Mouse (Mus musculus) thymus, adult 18-20 months (tissue): ENCODE results near the gene Ckmt2.

Source experiments
- DNase-seq, 2 experiments: peaks; one replicate each; pipeline ENCODE4 v3.0.0; 2022; ENCODE audit warnings: mixed read lengths in 2 of 2

Ckmt2 gene

DNA sequence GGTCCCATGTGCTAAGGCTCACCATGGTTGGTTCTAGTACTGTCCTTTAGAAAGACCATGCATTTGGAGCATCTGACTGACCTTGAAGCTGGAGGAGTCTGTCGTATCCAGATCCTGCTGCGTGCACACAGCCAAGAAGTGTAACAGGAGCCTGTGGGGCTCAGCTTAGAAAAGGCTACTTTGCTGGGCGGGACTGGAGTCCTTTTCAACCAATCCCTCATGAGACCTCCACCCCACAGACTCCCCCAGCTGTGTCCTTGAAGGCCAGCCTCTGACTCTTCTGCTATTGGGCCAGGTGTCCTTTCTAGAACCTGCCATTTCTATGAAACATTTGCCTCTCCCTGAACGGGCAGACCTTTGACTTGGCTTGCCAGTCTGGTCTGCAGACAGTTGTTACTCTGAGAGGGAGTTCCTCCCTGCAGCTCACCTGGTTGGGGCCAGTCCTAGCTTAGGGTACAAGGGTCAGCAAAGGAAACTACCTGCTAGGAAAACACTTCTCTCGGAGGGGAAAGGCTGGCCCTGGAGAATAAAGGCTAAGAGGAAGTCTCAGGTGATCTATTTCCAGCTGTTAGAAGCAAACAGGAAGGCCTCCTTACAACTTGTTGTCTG, at the start of gene Ckmt2:
TSS of gene Ckmt2 (minus strand) at position 145 of the 609 bp plus-strand sequence.
- DNase-seq, result no peak

DNA sequence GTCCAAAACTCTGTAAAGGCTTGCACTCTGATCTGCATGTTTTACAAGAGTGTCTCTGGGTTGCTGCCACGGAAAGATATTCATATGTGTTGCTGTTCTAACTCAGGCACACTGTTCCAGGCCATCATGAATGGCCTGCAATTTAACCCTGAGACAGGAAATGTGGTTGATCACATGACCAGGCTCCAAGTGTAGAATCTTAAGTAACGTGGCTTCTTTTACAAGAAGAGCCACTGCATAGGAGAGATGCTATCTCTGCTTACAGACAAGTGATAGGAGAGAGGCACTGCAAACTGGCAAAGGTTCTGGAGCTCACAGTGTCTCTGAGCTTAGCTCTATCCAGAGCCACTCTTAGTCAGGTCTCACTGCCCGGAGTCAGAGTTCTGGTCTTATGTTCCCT, 44.3 kb upstream of the Ckmt2 start:
- DNase-seq, result no peak

DNA sequence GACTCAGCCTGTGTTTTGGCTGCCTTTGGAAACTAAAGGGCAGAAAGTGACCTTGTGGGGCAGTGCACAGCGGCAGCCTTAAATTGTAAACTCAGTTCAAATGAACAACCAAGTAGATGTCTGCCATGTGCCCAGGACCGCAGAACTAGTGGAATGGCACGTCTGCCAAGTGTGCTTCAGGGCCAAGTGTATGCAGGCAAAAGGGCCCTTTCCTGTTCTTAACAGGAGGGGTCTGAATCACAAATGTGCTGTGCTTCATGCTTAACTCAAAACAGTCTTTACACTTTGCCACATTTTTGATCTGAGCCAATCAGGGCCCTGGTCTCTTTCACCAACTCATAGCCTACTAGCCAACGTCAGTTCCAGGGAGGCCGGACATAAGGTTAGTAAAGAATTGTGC, 42.1 kb upstream of the Ckmt2 start:
- no peak for DNase-seq

DNA sequence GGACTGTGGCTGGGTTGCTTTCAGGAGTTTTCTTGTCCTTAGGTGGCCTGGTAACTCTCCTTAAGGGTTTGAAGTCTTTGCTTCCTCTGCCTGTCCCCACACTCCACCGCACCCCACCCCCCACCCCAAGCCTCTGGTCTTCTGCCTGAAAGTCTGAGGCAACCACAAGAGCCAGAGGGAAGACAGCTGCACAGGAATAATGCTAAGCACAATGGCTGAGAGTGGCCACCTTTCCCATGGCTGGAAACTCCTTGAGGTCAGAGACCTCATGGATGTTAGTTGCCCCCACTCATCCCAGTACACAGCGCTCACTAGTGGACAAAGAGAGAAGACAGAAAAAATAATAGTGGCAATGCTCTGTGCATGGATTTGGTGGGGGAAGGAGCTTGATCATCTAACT, 41.1 kb upstream of the Ckmt2 start:
- no peak for DNase-seq

DNA sequence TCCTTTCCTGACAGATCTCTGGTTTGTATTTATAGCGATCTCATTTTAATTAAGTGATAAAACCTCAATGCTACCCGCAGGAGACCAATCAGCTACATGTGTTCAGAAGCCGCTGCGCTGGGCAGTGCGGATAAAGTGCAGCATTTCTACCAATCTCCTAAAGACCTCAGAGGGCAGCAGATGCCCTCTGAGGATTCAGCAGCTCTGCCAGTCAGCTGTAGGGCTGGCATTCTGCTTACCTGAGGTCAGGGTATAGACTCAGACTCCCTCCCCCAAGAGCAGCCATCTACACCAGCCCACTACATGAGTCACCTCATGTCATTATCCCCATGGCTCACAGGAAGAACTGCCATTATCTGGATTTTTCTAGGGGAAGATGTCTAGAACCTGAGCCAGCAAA, 39.6 kb upstream of the Ckmt2 start:
- no peak for DNase-seq

DNA sequence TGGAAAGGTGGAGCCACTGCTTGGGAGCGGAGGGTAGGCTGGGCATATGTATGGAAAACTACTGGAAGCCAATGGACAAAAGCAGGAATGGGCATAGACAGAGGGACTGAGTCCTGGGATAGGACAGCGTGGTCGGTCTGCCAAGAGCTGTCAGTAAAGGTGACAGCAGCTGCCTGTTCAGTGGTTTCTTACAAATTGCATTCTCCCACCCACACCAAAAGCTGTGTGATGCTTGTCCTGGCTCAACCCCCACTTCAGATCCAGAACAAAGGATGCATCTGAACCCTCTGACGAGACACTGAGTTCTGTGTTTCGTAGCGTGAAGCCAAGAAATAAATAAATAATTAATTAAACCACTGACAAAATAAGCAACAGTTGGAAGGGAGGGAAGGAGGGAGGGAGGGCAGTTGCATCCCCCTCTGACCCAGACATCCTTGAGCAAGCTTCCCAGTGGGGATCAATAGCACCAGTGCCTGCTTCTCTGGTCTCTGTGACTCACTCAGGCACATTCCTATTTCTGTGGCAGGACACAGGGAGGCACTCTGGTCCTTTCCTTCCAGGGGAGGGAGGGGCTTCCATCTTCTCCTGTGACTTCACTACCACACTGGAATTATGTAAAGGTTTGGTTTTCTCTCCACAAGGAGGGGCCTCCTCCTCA, 39.0 kb upstream of the Ckmt2 start:
- DNase-seq, result no peak

DNA sequence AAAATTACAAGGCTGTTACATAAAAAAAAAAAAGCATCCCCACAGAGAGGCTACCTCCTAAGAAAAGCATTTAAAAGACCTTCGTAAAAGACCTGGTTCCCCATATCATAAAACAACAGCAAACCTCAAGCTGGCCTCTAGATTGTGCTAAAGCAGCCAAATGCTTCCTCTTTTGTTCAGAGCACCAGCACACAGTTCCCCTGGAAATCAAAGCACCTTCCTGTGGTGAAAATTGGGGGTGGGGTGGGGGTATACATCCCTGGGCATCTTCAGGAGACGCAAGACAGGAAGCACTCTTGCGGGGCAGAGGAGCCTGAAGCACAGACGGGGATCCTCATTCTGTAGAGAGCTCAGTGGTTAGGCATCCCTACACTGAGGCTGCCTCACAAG, 38.5 kb upstream of the Ckmt2 start:
- DNase-seq, result no peak

DNA sequence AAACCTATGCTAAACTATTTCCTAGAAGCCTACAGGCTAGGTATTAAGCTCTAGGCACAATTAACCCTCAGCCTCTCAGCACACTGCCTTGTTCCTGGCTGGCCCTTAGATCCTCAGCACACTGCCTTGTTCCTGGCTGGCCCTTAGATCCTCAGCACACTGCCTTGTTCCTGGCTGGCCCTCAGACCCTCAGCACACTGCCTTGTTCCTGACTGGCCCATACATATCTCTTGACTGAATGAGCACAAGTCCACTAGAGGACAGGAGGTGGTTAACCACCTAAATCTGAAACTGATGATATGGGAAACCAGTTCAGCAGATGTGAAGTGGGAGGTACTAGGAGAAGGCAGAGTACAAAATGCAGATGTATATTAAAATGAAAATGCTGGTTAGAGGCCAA, 35.0 kb upstream of the Ckmt2 start:
- DNase-seq, result no peak

DNA sequence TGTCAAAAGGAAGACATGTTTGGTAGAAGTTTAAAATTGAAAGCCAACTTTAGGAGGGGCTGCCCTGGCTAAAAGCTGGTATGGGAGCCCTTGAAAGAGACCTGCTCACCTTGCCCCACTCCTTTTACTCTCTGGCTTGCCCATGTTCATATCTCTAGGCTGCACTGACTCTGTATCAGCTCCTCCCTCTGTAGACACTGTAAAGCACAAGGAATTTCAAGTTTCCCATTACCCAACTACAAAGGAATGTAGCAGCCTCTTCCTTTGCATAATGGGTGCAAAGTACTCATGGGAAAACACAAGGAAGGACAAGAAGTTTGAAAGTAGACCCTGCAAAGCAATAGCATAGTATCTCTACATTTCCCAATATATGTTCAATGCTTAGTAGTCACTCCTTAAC, 34.5 kb upstream of the Ckmt2 start:
- DNase-seq, result no peak

DNA sequence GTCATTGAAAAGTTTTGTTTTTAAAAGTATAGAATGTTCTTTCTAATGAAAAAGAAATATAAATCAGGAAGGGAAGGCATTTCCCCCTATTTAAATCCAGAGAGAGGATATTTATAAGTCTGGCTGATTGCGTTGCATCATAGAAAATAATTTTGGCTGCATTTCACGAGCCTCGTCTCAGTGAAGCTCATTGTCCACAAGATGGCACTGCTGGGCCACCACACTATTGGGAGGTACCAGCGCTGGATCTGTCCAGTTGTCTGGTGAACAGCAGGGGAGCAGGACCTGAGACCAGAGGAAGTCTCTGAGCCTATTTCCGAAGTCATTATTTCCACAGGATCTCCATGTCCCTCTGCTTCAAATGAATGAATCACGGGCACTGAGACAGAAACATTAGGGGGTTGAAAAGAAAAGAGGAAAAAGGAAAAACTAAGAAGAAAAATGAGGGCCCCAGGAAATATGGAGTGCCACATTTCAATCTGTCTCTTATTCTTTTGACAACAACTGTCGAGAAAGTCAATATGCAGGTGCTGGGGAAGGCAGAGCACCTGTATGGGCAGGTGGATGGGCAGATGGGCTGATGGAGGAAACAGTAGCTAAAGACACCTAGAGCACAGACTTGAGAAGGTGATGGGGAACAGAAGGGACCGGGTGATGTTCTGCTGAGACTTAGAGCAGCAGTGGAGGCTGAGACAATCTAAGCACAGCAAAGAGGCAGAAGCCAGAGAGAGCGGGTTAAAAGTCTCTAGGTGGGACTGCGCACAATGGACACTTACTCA, 31.7 kb upstream of the Ckmt2 start:
- DNase-seq, result peak; percentile 10 to 14

DNA sequence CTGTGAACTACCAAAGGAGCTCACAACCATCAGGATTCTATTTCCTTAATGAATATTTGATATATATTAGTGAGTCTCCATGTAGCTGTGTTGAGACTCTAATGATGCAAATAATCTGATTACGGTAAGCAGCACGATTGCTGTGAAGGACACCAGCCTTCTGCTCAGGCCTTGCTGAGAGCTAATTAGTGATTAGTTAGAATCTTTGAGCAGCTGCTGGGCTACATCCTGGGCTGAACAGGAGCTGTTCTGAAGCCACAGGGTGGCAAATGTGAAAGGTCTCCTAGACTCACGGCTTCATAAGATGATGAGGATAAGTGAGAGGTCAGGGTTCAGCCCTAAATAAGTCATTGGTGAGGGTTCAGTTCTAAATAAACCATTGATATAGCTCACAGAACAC, 29.7 kb upstream of the Ckmt2 start:
- DNase-seq, result no peak

DNA sequence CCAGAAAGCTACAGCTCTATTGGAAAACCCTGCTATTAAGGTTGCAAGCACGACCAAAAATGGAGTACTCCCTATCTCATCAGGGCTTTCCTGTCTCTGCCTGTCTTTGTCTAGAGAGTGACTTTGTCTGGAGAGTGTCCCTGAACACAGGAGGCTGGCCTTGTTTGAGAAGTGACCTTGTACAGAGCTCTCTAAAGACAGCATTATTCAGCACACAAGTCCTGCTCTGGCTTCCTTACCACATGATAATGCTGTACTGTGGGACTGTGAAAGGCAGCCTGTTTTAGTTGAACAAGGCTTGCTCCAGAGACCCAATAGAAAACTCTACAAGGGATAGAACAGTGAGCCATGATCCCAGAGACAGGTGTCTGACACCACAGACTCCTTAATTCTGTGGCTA, 19.8 kb upstream of the Ckmt2 start:
- DNase-seq, result no peak

DNA sequence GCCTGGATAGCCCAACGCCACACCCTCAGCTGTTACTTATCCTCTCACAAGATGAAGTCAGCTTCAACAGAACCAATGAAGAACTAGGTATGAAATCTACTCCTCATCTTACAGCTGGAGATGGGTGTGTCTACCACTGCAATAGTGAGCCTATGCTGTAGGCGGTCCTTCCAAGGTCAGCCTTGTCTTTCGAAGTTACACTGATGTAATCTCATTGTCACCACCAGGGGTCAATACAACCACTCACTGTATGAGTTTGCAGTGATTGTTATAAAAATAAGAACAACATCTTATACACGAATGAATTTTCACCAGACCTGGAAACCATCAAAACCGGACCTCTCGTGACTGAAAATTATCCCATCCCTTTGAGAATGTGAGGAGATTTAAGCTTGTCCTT, 16.4 kb upstream of the Ckmt2 start:
- no peak for DNase-seq

DNA sequence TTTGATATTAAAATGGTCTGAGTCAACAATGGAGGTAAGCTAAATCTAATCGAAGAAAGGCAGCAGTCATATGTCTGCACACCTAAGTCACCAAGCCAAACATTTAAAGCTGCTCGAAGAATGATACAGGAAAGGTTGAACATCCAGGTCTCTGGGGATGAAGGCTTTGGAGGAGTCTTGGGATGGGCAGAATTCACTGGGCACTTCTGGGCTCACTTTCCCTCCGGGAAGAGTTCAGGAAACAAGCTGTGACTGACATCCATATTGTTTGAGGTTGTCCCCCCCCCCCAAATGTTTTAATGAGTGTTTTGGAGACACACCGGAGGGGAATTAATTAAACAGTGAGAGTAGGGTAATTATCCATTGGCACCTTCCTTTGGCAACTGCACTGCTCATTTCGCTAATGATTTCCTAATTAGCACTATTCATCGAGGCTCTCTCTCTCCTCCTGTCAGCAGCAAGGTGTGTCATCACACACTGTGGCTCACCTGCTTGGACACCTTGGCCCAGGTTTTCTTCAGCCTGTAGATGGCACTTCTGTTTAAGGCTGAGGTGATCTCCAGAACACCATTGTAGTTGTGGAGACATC, 13.4 kb upstream of the Ckmt2 start:
- DNase-seq, result no peak

DNA sequence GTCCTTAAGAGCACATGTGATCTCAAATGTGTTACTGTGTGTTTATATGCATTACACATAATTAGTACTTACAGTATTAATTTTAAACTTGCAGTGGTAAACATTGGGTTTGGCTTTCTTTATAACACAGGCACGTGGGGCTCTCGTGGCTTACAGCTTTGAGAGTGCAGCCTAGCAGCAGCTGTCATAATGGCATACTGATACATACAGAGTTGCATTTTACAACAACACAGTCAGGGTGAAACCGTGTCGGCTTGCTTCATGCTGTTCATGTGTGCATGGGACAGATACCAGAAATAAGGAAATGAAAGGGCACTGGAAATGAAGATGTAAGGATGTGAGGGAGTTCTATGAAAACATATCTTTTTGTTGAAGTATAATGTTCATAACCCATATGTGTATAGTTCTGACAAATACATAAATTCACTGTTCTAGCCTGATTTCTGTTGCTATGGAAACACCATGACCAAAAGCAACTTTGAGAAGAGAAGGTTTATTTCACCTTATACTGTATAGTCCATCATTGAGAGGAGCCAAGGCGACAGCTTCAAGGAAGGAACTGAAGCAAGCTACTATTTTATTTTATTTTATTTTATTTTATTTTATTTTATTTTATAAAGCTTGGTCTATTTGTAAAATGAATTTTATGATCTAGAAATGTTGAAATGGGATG, 8.2 kb upstream of the Ckmt2 start:
- no peak for DNase-seq

DNA sequence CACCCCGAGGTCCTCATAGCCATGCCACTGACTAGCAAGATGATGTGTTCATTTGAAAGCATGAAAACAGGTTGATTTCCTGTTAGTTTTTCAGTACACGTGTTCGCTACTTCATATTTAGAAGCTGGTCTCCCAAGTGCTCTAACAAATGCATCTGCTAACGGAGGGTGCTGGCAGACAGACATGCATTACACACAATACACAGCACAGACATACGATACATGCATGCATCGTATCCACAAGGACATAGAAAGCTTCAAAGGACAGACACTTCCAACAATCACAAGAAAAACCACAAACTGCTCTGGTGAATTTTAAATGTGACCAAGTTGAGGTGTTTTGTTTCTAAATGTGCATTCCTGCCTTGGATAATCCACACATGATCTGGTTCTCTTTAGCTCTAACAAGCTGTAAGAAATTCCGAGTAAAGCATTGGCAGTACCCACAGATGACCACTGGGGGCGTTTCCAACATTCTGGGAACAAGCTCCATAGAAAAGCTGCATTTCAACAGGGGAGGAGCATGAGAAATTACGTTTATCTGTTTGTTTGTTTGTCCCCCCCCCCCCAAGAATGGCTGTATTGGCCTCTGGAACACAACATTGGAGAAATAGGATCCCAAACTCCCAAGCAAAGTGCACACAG, 5.3 kb upstream of the Ckmt2 start:
- peak in 1 of 2 experiments; percentile 6 for DNase-seq

DNA sequence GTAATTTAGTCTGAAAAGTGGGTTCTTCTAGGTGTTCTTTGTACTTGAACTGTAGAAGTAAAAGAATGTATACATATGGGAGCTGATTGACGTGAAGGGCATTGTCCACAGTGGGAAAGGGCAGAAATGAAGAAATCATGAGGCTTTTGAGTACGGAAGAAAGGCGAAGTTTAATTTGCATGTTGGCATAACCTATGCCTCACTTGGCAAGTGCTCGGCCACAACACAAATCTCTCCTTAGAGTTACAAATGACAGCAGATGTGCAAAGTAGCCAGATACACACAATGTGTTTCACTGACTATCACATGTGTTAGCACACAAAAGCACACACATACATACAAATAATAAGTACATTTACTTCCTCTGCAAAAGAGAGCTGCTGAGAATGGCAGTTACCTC, 3.6 kb upstream of the Ckmt2 start:
- DNase-seq, result no peak

DNA sequence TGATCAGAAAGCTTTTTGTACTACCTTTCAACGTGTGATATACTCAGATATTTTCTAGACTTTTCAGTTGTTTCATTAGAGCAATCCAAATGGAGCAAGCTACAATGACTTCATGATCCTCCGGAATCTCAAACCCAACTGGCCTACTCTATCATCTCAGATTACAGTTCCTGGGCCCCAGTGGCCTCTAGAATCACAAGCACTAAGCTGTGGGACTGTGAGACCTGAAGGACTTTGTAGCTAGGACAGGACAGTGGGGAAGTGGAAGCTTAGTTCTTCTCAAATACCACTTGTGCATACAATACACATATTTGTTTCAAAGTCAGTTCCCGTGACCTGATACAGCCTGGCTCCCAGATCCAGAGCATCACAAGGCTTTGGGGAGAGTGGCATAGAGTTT, 1.3 kb upstream of the Ckmt2 start:
- no peak for DNase-seq

DNA sequence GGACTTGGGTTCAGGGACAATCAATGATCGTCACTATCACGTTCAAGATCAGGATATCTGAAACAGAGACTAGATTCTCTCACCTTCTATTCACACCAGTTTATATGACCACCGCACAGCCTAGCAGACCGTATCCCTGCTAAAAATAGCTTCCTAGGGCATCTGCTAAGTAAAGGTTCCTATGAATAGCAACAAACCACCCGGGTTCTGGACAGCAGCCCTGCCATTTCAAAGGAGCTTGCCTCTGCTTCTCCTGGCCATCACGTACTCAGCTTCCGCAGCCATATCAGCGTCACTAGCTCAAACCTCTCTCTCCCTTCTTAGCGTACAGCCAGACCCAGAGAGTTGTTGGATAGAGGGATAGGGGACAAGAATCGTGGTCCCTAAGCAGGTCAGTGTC, 665 bp upstream of the Ckmt2 start:
- no peak for DNase-seq

DNA sequence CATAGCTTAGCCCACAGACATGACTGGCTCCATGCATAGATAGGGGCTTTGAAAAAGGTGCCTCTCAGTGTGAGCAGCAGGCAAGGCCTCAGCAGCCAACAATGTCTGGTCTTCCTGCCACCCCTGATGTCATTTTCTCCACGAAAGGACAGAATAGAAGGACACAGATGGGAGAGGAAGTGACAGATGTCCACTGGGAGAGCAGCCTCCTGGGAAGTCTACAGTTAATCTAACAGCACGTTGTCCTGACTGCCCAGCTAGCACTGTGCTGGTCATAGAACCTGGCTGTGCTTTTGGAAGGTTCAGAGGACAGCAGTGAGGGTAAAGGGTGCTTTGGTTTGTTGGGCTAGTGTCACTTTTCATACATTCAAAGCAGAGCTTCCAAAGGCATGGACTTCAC, 1.1 kb downstream of the Ckmt2 start:
- DNase-seq, result no peak

DNA sequence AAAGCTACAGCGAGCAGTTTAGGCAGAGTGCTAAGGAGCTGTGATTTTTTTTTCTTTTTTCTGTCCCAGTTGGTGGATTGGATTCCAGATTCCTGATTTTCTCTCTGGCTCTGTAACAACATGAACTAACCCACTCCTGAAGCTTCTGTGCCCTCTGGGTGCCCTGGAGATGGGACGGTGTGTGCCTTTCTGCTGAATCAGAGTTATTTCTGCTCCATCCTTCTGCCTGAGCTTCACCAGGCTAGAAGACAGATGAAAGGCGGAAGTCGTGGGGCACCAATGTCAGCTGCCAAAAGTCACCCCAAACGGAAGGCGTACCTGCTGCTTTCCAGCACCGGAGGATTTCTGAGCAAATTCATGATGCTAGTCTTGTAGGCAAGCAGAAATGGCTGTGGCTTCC, 2.1 kb downstream of the Ckmt2 start:
- DNase-seq, result no peak

DNA sequence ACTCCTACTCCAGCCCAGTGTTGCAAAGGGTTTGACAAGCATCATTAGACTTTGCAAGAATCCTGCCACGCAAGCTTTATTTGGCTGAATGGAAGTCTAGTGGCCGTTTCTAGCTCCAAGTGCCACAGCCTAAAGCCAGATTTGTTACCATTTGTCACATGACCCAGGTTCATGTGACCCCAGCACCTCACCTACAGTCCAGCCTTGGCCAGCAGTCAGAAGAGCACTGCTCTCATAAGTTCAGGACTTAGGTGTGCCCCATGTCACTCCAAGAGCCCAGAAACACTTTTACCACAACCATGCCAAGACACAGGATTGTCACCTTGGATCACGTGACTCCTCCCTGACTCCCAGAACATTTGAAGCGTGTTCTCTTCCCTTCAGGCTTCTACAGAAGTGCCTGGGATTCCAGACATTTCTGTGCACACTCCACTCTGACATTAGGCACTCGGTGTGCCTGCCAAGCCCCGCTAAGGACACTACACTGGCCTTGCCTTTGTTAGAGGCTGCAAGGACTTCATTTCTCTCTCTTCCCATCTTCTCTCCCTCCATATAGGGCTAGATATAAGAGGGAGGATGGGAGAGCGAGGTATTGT, 2.9 kb downstream of the Ckmt2 start:
- no peak for DNase-seq

DNA sequence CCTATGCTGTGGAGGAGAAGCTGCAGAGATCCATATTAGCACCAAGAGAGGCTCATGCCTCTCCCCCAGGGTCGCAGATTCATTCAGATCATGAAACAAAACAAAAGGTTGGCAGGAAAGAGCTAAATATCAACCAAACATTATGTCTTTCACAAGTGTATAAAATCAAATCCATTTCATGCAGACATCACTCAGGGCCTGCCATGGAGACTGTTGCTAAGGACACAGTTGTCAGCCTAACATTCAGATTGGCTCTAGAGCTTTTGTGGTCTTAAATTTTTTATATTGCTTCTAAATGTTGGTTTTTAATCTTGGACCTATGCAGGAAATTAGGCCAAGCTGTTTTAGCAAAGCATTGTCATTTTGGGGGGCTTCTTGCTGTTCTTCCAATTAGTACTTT, 8.1 kb downstream of the Ckmt2 start:
- DNase-seq, result no peak
